Mouse (Mus musculus): Measurements from ENCODE around the gene Ndel1. TPM values are rescaled to one million over a fixed set of nuclear protein-coding genes. Genes with fewer than 3 reads are reported as not detected.

Ndel1 gene
- polyA plus RNA-seq, 1 experiment from 2014 or later: 86.4 TPM

DNA sequence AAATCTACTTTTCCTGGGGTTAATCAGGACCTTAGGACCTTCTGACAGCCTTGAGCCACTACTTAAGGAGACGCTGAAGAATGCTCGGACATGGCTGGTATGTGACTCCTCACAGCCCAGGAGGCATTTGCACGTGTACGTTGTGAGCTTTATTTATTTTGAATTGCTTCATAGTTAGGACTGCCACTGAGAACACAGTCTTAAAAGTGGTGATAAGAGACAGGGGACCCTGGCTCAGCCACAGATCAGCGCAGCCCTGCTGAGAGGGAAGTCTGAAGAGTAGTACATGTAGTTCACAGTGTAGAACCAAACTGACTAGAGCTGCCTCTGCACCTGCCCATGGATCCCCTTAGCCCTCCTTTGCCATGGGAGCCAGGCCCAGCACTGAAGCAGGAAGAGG lies 20.2 kb upstream of the Ndel1 start:
- Histone ChIP-seq H3K36me3 (ENCODE audit: control insufficient read depth, insufficient read depth, low read length) (no peaks in the 10 kb centered on the region), H3K4me1 (replicated peaks; ENCODE audit: control insufficient read depth, insufficient read depth) (no peaks in the 10 kb centered on the region), H3K4me2 (replicated peaks; ENCODE audit: low read depth) (no peak overlapping the region), H3K4me3 (ENCODE audit: low read depth, low read length) (no peak overlapping the region), H3K9ac (ENCODE audit: low read length) (no peak overlapping the region), H3K27ac (replicated peaks) (no peak overlapping the region), H3K9me3 (ENCODE audit: control insufficient read depth, low read length) (no peaks in the 10 kb centered on the region), H3K27me3 (ENCODE audit: control insufficient read depth, insufficient read depth, low read length) (no peaks in the 10 kb centered on the region)
- no peak for ATAC-seq (ENCODE audit: low FRiP score, low TSS enrichment)
- DNase-seq (ENCODE audit: low spot score): no peak
- WGBS: 60% methylated on average over 5 of the region's 5 CpGs
- no peak for TF ChIP-seq CTCF (IDR thresholded peaks at IDR 0.05; ENCODE audit: low read depth)
- TF ChIP-seq EP300 (optimal IDR thresholded peaks at IDR 0.05): no peak

DNA sequence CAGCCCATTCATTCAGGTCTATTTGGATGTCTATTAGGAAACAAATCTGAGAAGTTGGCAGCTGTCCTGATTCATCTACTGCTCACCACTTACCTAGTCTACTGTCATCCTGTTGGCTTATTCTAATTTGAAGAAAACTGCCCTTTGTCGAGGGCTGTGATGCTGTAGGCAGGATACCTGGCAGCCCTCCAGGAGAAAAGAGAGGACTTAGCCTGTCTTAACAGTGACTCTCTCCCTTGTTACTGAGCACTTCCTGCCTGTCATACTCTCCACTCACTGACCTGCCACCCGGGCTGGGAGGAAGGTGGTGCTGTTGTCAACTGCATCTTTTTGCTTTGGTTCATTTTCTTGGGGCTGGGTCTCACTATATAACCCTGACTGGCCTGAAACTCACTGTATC lies 19.0 kb upstream of the Ndel1 start:
- no peak for DNase-seq (ENCODE audit: low spot score)

DNA sequence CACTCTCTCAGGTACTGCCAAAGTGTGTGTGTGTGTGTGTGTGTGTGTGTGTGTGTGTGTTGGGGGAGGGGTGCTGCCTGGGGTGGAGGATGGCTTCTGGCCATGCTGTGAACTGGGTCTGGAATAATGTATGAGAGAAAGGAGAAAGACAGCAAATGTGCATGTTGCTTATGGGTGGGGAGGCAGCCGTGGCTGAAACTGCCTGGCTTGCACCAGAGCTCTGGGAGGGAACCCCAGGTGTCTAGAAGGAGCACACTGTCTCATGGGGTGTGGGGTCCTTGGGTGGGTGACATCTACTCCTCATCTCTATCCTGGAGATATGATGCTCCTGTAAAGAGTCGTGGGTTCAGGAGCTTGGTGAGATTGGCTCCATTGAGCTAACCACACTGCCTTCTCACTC lies 17.0 kb upstream of the Ndel1 start:
- TF ChIP-seq EP300 (optimal IDR thresholded peaks at IDR 0.05) (no peak), CTCF (IDR thresholded peaks at IDR 0.05; ENCODE audit: low read depth) (no peak)
- ATAC-seq (ENCODE audit: low FRiP score, low TSS enrichment): no peak

More for the DNA sequence above, 19.0 kb upstream of the Ndel1 start:
- Histone ChIP-seq H3K27me3 (ENCODE audit: control insufficient read depth, insufficient read depth, low read length) (no peaks in the 10 kb centered on the region), H3K4me2 (replicated peaks; ENCODE audit: low read depth) (no peak overlapping the region), H3K4me1 (replicated peaks; ENCODE audit: control insufficient read depth, insufficient read depth) (no peaks in the 10 kb centered on the region), H3K36me3 (ENCODE audit: control insufficient read depth, insufficient read depth, low read length) (no peaks in the 10 kb centered on the region), H3K27ac (replicated peaks) (no peak overlapping the region), H3K4me3 (ENCODE audit: low read depth, low read length) (no peak overlapping the region), H3K9ac (ENCODE audit: low read length) (no peak overlapping the region), H3K9me3 (ENCODE audit: control insufficient read depth, low read length) (no peaks in the 10 kb centered on the region)
- 24% methylated on average over 2 of the region's 2 CpGs for WGBS
- no peak for TF ChIP-seq CTCF (IDR thresholded peaks at IDR 0.05; ENCODE audit: low read depth)
- no peak for TF ChIP-seq EP300 (optimal IDR thresholded peaks at IDR 0.05)
- no peak for ATAC-seq (ENCODE audit: low FRiP score, low TSS enrichment)

DNA sequence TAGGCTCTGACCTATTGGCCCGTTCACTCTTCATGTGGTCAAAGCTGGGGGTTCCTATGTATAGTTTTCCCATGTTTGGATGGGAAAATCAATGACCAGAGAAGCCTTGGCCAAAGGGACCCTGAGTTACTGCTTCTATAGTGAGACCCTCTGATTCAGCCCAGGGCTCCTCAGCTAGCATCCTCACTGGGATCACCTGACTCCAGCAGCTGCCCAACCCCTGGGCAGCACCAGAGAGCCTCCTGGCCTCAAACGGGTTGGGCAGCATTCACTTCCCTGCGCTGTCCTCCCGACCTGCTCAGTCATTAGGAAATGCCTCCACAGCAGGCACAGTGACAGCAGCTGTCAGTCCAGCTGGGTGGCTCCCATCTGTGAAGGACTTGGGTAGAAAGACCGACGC lies 16.6 kb upstream of the Ndel1 start, which contains the start of gene Rnf222:
TSS of gene Rnf222 (plus strand) at position 301 of the 400 bp plus-strand sequence.
- H3K36me3 ChIP-seq (ENCODE audit: control insufficient read depth, insufficient read depth, low read length): no peaks in the 10 kb centered on the region
- no peak for DNase-seq (ENCODE audit: low spot score)
- WGBS: 28% methylated on average over 6 of the region's 6 CpGs

More for the DNA sequence above, 17.0 kb upstream of the Ndel1 start:
- Histone ChIP-seq H3K27ac (replicated peaks) (peak overlapping the region; percentile 45; the same call in 1 of the 2 replicates), H3K27me3 (ENCODE audit: control insufficient read depth, insufficient read depth, low read length) (no peaks in the 10 kb centered on the region), H3K4me3 (ENCODE audit: low read depth, low read length) (peak overlapping the region; percentile 2; the same call in 1 of the 2 replicates), H3K9me3 (ENCODE audit: control insufficient read depth, low read length) (no peaks in the 10 kb centered on the region), H3K4me2 (replicated peaks; ENCODE audit: low read depth) (no peak overlapping the region), H3K36me3 (ENCODE audit: control insufficient read depth, insufficient read depth, low read length) (no peaks in the 10 kb centered on the region), H3K4me1 (replicated peaks; ENCODE audit: control insufficient read depth, insufficient read depth) (no peaks in the 10 kb centered on the region), H3K9ac (ENCODE audit: low read length) (no peak overlapping the region)
- 49% methylated on average over 2 of the region's 2 CpGs for WGBS
- DNase-seq (ENCODE audit: low spot score): no peak

DNA sequence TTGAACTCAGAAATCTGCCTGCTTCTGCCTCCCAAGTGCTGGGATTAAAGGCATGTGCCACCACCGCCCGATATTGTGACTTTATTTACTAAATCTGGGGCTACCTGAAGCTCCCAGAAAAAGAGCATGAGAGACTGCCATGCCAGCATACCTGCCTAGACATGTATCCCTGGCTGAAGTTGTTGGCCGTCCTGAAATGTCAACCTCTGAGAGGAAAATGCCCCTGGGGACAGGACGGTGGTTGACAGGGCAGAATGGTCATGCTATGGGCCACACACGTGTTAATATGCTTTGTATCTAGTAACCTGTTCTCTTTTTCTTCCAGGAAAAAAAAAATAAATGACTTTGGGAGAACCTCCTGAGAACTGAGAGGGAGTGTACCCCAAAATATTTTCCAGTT lies 14.4 kb upstream of the Ndel1 start:
- Histone ChIP-seq H3K4me2 (replicated peaks; ENCODE audit: low read depth) (no peak overlapping the region), H3K9me3 (ENCODE audit: control insufficient read depth, low read length) (no peaks in the 10 kb centered on the region), H3K9ac (ENCODE audit: low read length) (no peak overlapping the region), H3K27me3 (ENCODE audit: control insufficient read depth, insufficient read depth, low read length) (no peaks in the 10 kb centered on the region), H3K27ac (replicated peaks) (no peak overlapping the region), H3K4me3 (ENCODE audit: low read depth, low read length) (no peak overlapping the region), H3K4me1 (replicated peaks; ENCODE audit: control insufficient read depth, insufficient read depth) (no peaks in the 10 kb centered on the region), H3K36me3 (ENCODE audit: control insufficient read depth, insufficient read depth, low read length) (no peaks in the 10 kb centered on the region)
- no peak for TF ChIP-seq CTCF (IDR thresholded peaks at IDR 0.05; ENCODE audit: low read depth)
- TF ChIP-seq EP300 (optimal IDR thresholded peaks at IDR 0.05): no peak
- WGBS: 67% methylated on average over 5 of the region's 5 CpGs
- DNase-seq (ENCODE audit: low spot score) (no peak), ATAC-seq (ENCODE audit: low FRiP score, low TSS enrichment) (no peak)

More for the DNA sequence above, 16.6 kb upstream of the Ndel1 start, which contains the start of gene Rnf222:
- Histone ChIP-seq H3K4me2 (replicated peaks; ENCODE audit: low read depth) (no peak within 1 kb of the TSS), H3K27me3 (ENCODE audit: control insufficient read depth, insufficient read depth, low read length) (no peaks in the 10 kb centered on the region), H3K4me3 (ENCODE audit: low read depth, low read length) (peak within 1 kb of the TSS; percentile 2; the same call in 1 of the 2 replicates), H3K9ac (ENCODE audit: low read length) (no peak within 1 kb of the TSS), H3K27ac (replicated peaks) (peak within 1 kb of the TSS; percentile 45; the same call in 1 of the 2 replicates), H3K9me3 (ENCODE audit: control insufficient read depth, low read length) (no peaks in the 10 kb centered on the region), H3K4me1 (replicated peaks; ENCODE audit: control insufficient read depth, insufficient read depth) (no peaks in the 10 kb centered on the region)
- no peak for ATAC-seq (ENCODE audit: low FRiP score, low TSS enrichment)
- no peak for TF ChIP-seq EP300 (optimal IDR thresholded peaks at IDR 0.05)
- no peak for TF ChIP-seq CTCF (IDR thresholded peaks at IDR 0.05; ENCODE audit: low read depth)

DNA sequence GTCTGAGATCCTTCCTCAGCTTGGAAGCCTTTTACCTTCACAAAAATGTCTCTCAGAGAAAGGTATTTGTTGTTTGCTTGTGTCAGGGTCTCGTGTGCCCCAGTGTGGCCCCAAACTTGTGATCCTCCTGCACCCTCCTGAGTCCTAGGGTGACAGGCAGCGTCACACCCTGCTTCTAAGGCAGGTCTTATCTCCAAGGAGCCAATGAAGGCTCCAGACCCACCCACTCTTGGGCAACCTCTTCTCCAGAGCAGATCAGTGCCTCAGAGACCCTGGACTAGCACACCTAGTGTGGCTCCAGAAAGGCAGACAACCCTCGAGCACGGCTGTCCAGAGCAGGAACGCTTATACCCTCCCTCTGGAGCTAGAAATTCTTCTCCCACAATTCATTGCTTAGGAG lies 12.7 kb upstream of the Ndel1 start:
- no peaks in the 10 kb centered on the region for H3K9me3 ChIP-seq (ENCODE audit: control insufficient read depth, low read length)

More for the DNA sequence above, 12.7 kb upstream of the Ndel1 start:
- no peak overlapping the region for H3K4me3 ChIP-seq (ENCODE audit: low read depth, low read length)
- WGBS: 59% methylated on average over 5 of the region's 5 CpGs
- ATAC-seq (ENCODE audit: low FRiP score, low TSS enrichment): no peak
- TF ChIP-seq CTCF (IDR thresholded peaks at IDR 0.05; ENCODE audit: low read depth) (no peak), EP300 (optimal IDR thresholded peaks at IDR 0.05) (no peak)
- H3K27ac ChIP-seq (replicated peaks): no peak overlapping the region
- no peak overlapping the region for H3K4me2 ChIP-seq (replicated peaks; ENCODE audit: low read depth)
- no peak for DNase-seq (ENCODE audit: low spot score)
- H3K9ac ChIP-seq (ENCODE audit: low read length): no peak overlapping the region
- H3K27me3 ChIP-seq (ENCODE audit: control insufficient read depth, insufficient read depth, low read length): no peaks in the 10 kb centered on the region
- no peaks in the 10 kb centered on the region for H3K4me1 ChIP-seq (replicated peaks; ENCODE audit: control insufficient read depth, insufficient read depth)
- no peaks in the 10 kb centered on the region for H3K36me3 ChIP-seq (ENCODE audit: control insufficient read depth, insufficient read depth, low read length)
